Mouse (Mus musculus) hindbrain, postnatal 0 days (tissue): ENCODE measurements at regions not wholly inside any gene's neighbourhood (a gene's known extent, or its start where the extent isn't known, plus 50 kb on each side); places are given as distances from the start of the nearest gene placed in this dataset.

Experiments used
- ATAC-seq: fragments of 200-750 bp; cut with Nextera tagmentation; 2 replicates; pipeline ENCODE4 v1.8.0; 2017; ENCODE audit warnings: mild to moderate bottlenecking, moderate TSS enrichment, moderate library complexity
- DNase-seq: peaks from one replicate; pipeline ENCODE4 v3.0.0-alpha.2; 2015; ENCODE audit warnings: low spot score
- H3K27ac ChIP-seq: fragments of 300-500 bp; sonication (generic); 2 replicates; pipeline ENCODE4 v1.5.1; 2014; ENCODE audit warnings: mild to moderate bottlenecking
- H3K27me3 ChIP-seq: fragments of 300-500 bp; sonication (generic); 2 replicates; pipeline ENCODE4 v1.6.1; 2014; ENCODE audit warnings: low read length, mixed read lengths; ENCODE audit not compliant: insufficient read depth
- H3K36me3 ChIP-seq: fragments of 300-500 bp; sonication (generic); 2 replicates; pipeline ENCODE4 v1.6.1; 2014; ENCODE audit warnings: low read length, mixed read lengths; ENCODE audit not compliant: insufficient read depth
- H3K4me1 ChIP-seq: fragments of 300-500 bp; sonication (generic); 2 replicates; pipeline ENCODE4 v1.6.1; 2014; ENCODE audit warnings: antibody characterized with exemption, low read length, mixed read lengths; ENCODE audit not compliant: insufficient read depth
- H3K4me2 ChIP-seq: fragments of 300-500 bp; sonication (generic); 2 replicates; pipeline ENCODE4 v1.6.1; 2014; ENCODE audit warnings: low read depth, mild to moderate bottlenecking, low read length, moderate library complexity, mixed read lengths
- H3K4me3 ChIP-seq: fragments of 300-500 bp; sonication (generic); 2 replicates; pipeline ENCODE4 v1.5.1; 2014; ENCODE audit warnings: low read length
- H3K9ac ChIP-seq: fragments of 300-500 bp; sonication (generic); replicated peaks from 2 replicates; pipeline ENCODE4 v1.6.1; 2014; ENCODE audit warnings: mild to moderate bottlenecking, low read length, moderate library complexity, mixed read lengths
- H3K9me3 ChIP-seq: fragments of 300-500 bp; sonication (generic); 2 replicates; pipeline ENCODE4 v1.6.1; 2016; ENCODE audit warnings: low read length, mixed read lengths
- CTCF ChIP-seq: IDR thresholded peaks from 2 replicates; pipeline ENCODE4 v1.5.1; 2016; ENCODE audit warnings: antibody characterized with exemption, control low read depth, low read depth
- WGBS: fragments of 180-500 bp; shearing (Covaris S2); extraction: QIAGEN DNeasy Blood & Tissue Kit; methylation state at CpG from one replicate; pipeline ENCODE4 v1.1.7; 2014; 5-methylcytosine and 5-hydroxymethylcytosine counted together

GRCm38 (mm10) chr3:51127875-51128274 is 96.4 kb upstream of the Noct start:
- no peak for ATAC-seq
- 83% methylated on average over 1 of the region's 1 CpGs for WGBS
- no peaks in the 10 kb centered on the region for H3K4me1 ChIP-seq
- H3K27me3 ChIP-seq, result no peaks in the 10 kb centered on the region
- no peak overlapping the region for H3K27ac ChIP-seq
- H3K9me3 ChIP-seq, result no peaks in the 10 kb centered on the region
- H3K4me2 ChIP-seq, result no peak overlapping the region
- no peak for DNase-seq
- no peak overlapping the region for H3K9ac ChIP-seq
- H3K36me3 ChIP-seq, result no peaks in the 10 kb centered on the region
- no peak for TF ChIP-seq CTCF
- H3K4me3 ChIP-seq, result no peak overlapping the region

GRCm38 (mm10) chr3:51128491-51129155 is 95.6 kb upstream of the Noct start:
- WGBS, result 90% methylated on average over 10 of the region's 10 CpGs
- no peaks in the 10 kb centered on the region for H3K4me1 ChIP-seq
- no peaks in the 10 kb centered on the region for H3K9me3 ChIP-seq
- H3K36me3 ChIP-seq, result no peaks in the 10 kb centered on the region
- H3K27ac ChIP-seq, result no peak overlapping the region
- H3K4me3 ChIP-seq, result no peak overlapping the region
- H3K9ac ChIP-seq, result no peak overlapping the region
- no peak for TF ChIP-seq CTCF
- no peak overlapping the region for H3K4me2 ChIP-seq
- H3K27me3 ChIP-seq, result no peaks in the 10 kb centered on the region
- ATAC-seq (no peak), DNase-seq (no peak)

- Histone ChIP-seq H3K9ac (no peak overlapping the region), H3K27me3 (no peaks in the 10 kb centered on the region), H3K4me3 (no peak overlapping the region), H3K4me1 (no peaks in the 10 kb centered on the region), H3K9me3 (no peaks in the 10 kb centered on the region), H3K36me3 (no peaks in the 10 kb centered on the region), H3K4me2 (no peak overlapping the region), H3K27ac (no peak overlapping the region)
- ATAC-seq (no peak), DNase-seq (no peak)
- no peak for TF ChIP-seq CTCF
- 73% methylated on average over 5 of the region's 5 CpGs for WGBS
These were observed 93.5 kb upstream of the Noct start for GRCm38 (mm10) chr3:51130709-51131108.

- ATAC-seq (no peak), DNase-seq (no peak)
- no peak for TF ChIP-seq CTCF
- Histone ChIP-seq H3K9ac (no peak overlapping the region), H3K4me2 (no peak overlapping the region), H3K36me3 (no peaks in the 10 kb centered on the region), H3K4me1 (no peaks in the 10 kb centered on the region), H3K27me3 (no peaks in the 10 kb centered on the region), H3K9me3 (no peaks in the 10 kb centered on the region), H3K4me3 (no peak overlapping the region), H3K27ac (no peak overlapping the region)
- 58% methylated on average over 3 of the region's 3 CpGs for WGBS
These were observed 92.9 kb upstream of the Noct start for GRCm38 (mm10) chr3:51131341-51131740.

DNA sequence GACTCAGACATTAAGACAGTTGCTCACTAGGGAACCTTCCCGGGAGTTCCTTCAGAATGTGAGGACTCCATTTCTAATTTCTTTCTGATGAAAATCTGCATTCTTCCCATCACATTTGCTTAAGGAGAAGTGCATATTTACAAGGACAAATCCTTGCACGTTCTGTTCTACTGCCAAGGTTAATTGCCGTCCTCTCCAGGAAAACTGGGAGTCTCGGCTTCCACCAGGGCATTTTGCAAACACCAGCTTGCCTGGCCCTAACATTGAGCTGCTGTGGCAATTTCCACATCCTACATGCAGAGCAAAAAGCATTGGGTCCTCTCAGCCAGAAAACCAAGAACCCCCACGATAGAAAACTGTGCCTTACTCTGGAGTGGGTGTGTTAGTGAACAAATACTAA is 91.5 kb upstream of the Noct start:
- H3K4me2 ChIP-seq, result no peak overlapping the region
- H3K27me3 ChIP-seq, result no peaks in the 10 kb centered on the region
- H3K9ac ChIP-seq, result no peak overlapping the region
- WGBS, result 75% methylated on average over 5 of the region's 5 CpGs
- no peak for ATAC-seq
- no peak for DNase-seq
- no peaks in the 10 kb centered on the region for H3K4me1 ChIP-seq
- no peak overlapping the region for H3K27ac ChIP-seq
- H3K9me3 ChIP-seq, result no peaks in the 10 kb centered on the region
- no peak overlapping the region for H3K4me3 ChIP-seq
- no peaks in the 10 kb centered on the region for H3K36me3 ChIP-seq
- no peak for TF ChIP-seq CTCF

- DNase-seq (no peak), ATAC-seq (no peak)
- no peaks in the 10 kb centered on the region for H3K27me3 ChIP-seq
- H3K9ac ChIP-seq, result no peak overlapping the region
- no peaks in the 10 kb centered on the region for H3K4me1 ChIP-seq
- TF ChIP-seq CTCF, result no peak
- no peak overlapping the region for H3K27ac ChIP-seq
- no peaks in the 10 kb centered on the region for H3K9me3 ChIP-seq
- no peak overlapping the region for H3K4me3 ChIP-seq
- H3K4me2 ChIP-seq, result no peak overlapping the region
- 49% methylated on average over 5 of the region's 5 CpGs for WGBS
- no peaks in the 10 kb centered on the region for H3K36me3 ChIP-seq
These were observed 88.7 kb upstream of the Noct start for GRCm38 (mm10) chr3:51135581-51135980.

GRCm38 (mm10) chr3:51137730-51138312 is 86.4 kb upstream of the Noct start:
- no peak for DNase-seq
- ATAC-seq, result no peak

More at GRCm38 (mm10) chr3:51137730-51138312, 86.4 kb upstream of the Noct start:
- no peak overlapping the region for H3K9ac ChIP-seq
- no peaks in the 10 kb centered on the region for H3K9me3 ChIP-seq
- no peaks in the 10 kb centered on the region for H3K4me1 ChIP-seq
- WGBS, result 60% methylated on average over 8 of the region's 8 CpGs
- no peaks in the 10 kb centered on the region for H3K27me3 ChIP-seq
- no peak for TF ChIP-seq CTCF
- no peaks in the 10 kb centered on the region for H3K36me3 ChIP-seq
- H3K27ac ChIP-seq, result no peak overlapping the region
- H3K4me2 ChIP-seq, result no peak overlapping the region
- H3K4me3 ChIP-seq, result no peak overlapping the region
